Mouse (Mus musculus) CH12.LX (cell line): ENCODE measurements around the gene Nrm.

Source experiments
- CTCF ChIP-seq, 2 experiments: IDR thresholded peaks in 1 of 2; conservative IDR thresholded peaks in 1 of 2; 2 replicates each; pipeline ENCODE4 v1.5.1; 2011 to 2012; ENCODE audit warnings: low read depth in 2 of 2, low read length in 2 of 2, improper control_type of control experiment in 1 of 2, inconsistent platforms in 1 of 2, mild to moderate bottlenecking in 1 of 2, moderate library complexity in 1 of 2
- EP300 ChIP-seq: IDR thresholded peaks from 2 replicates; pipeline ENCODE4 v1.6.1; 2011; ENCODE audit warnings: low read length, improper control_type of control experiment
- GABPA ChIP-seq: IDR thresholded peaks from 2 replicates; pipeline ENCODE4 v1.6.1; 2012; ENCODE audit warnings: low read depth, low read length, improper control_type of control experiment, inconsistent platforms; ENCODE audit not compliant: insufficient replicate concordance
- IRF4 ChIP-seq: IDR thresholded peaks from 2 replicates; pipeline ENCODE4 v1.6.1; 2014; ENCODE audit warnings: low read depth, mild to moderate bottlenecking, inconsistent platforms, low read length, improper control_type of control experiment
- JUN ChIP-seq: IDR thresholded peaks from 2 replicates; pipeline ENCODE4 v1.6.1; 2011; ENCODE audit warnings: low read depth, mild to moderate bottlenecking, low read length, improper control_type of control experiment, moderate library complexity; ENCODE audit not compliant: insufficient read depth
- MAX ChIP-seq: IDR thresholded peaks from 2 replicates; pipeline ENCODE4 v1.6.1; 2011; ENCODE audit warnings: low read length, improper control_type of control experiment
- NELFE ChIP-seq: IDR thresholded peaks from 2 replicates; pipeline ENCODE4 v1.6.1; 2011; ENCODE audit warnings: low read depth, low read length, improper control_type of control experiment
- POLR2A ChIP-seq: IDR thresholded peaks from 2 replicates; pipeline ENCODE4 v1.6.1; 2011; ENCODE audit warnings: low read depth, mild to moderate bottlenecking, improper control_type of control experiment, low read length
- POLR2AphosphoS2 ChIP-seq: IDR thresholded peaks from 2 replicates; pipeline ENCODE4 v1.6.1; 2011; ENCODE audit warnings: low read depth, low read length, improper control_type of control experiment
- ZC3H11A ChIP-seq: IDR thresholded peaks from 2 replicates; pipeline ENCODE4 v1.6.1; 2012; ENCODE audit warnings: low read depth, mild to moderate bottlenecking, inconsistent platforms, low read length, improper control_type of control experiment

GRCm38 (mm10) chr17:35824402-35824801, 36.7 kb upstream of the Nrm start:
- TF ChIP-seq JUN, result no peak
- no peak for TF ChIP-seq NELFE
- TF ChIP-seq CTCF (conservative IDR thresholded peaks at IDR 0.05 in 1 of 2, IDR thresholded peaks at IDR 0.05 in 1 of 2; ENCODE audit: low read depth in 2 of 2, low read length in 2 of 2), result peak in 1 of 2 experiments; percentile 72; a peak in 2 of 4 replicates
- no peak for TF ChIP-seq GABPA
- TF ChIP-seq POLR2A, result no peak
- TF ChIP-seq IRF4, result no peak
- no peak for TF ChIP-seq MAX
- TF ChIP-seq POLR2AphosphoS2, result no peak
- TF ChIP-seq ZC3H11A, result no peak
- no peak for TF ChIP-seq EP300
